Mouse (Mus musculus) limb, embryonic 11.5 days (tissue): ENCODE data around the gene Ern1. TPM values are rescaled to one million over a fixed set of nuclear protein-coding genes. Genes with fewer than 3 reads are reported as not detected.

Source experiments
- ATAC-seq: fragments of 200-750 bp; cut with Nextera tagmentation; 2 replicates; pipeline ENCODE4 v1.8.0; 2017; ENCODE audit warnings: low read depth; ENCODE audit not compliant: insufficient number of reproducible peaks, low FRiP score, low TSS enrichment
- DNase-seq: peaks from one replicate; pipeline ENCODE4 v3.0.0-alpha.2; 2015; ENCODE audit warnings: low spot score
- H3K27ac ChIP-seq: fragments of 300-500 bp; sonication (generic); replicated peaks from 2 replicates; pipeline ENCODE4 v1.5.1; 2014; ENCODE audit warnings: low read depth, mild to moderate bottlenecking, low read length
- H3K27me3 ChIP-seq: fragments of 300-500 bp; sonication (generic); 2 replicates; pipeline ENCODE4 v1.6.1; 2014; ENCODE audit warnings: mild to moderate bottlenecking, low read length, mixed read lengths; ENCODE audit not compliant: control insufficient read depth, insufficient read depth
- H3K36me3 ChIP-seq: fragments of 300-500 bp; sonication (generic); 2 replicates; pipeline ENCODE4 v1.6.1; 2014; ENCODE audit warnings: mild to moderate bottlenecking, low read length, moderate library complexity, mixed read lengths; ENCODE audit not compliant: control insufficient read depth, insufficient read depth
- H3K4me1 ChIP-seq: fragments of 300-500 bp; sonication (generic); 2 replicates; pipeline ENCODE4 v1.6.1; 2014; ENCODE audit warnings: low read length, mixed read lengths; ENCODE audit not compliant: control insufficient read depth, insufficient read depth
- H3K4me2 ChIP-seq: fragments of 300-500 bp; sonication (generic); 2 replicates; pipeline ENCODE4 v1.6.1; 2014; ENCODE audit warnings: low read depth, mild to moderate bottlenecking, moderate library complexity; ENCODE audit not compliant: severe bottlenecking
- H3K4me3 ChIP-seq: fragments of 300-500 bp; sonication (generic); 2 replicates; pipeline ENCODE4 v1.5.1; 2014; ENCODE audit warnings: low read depth, low read length
- H3K9ac ChIP-seq: fragments of 300-500 bp; sonication (generic); 2 replicates; pipeline ENCODE4 v1.6.1; 2014; ENCODE audit warnings: mild to moderate bottlenecking, low read length
- H3K9me3 ChIP-seq: fragments of 300-500 bp; sonication (generic); 2 replicates; pipeline ENCODE4 v1.6.1; 2016; ENCODE audit warnings: low read length; ENCODE audit not compliant: control insufficient read depth
- WGBS: fragments of 180-500 bp; shearing (Covaris S2); extraction: QIAGEN DNeasy Blood & Tissue Kit; methylation state at CpG from one replicate; pipeline ENCODE4 v1.1.7; 2014; 5-methylcytosine and 5-hydroxymethylcytosine counted together
- polyA plus RNA-seq: library from polyadenylated mRNA; unstranded; fragments of >200 nt; fragmentation: Nextera tagmentation; extraction: Ambion mirVana; gene quantifications from 2 replicates; pipeline ENCODE4 v1.2.1, GENCODE M21; 2014

Ern1 gene
- polyA plus RNA-seq, 1 experiment from 2014 or later, result 6.9 TPM

- no peak for ATAC-seq
- H3K4me3 ChIP-seq, result no peak overlapping the region
- H3K27me3 ChIP-seq, result no peaks in the 10 kb centered on the region
- DNase-seq, result no peak
- H3K4me2 ChIP-seq, result no peak overlapping the region
- H3K36me3 ChIP-seq, result no peaks in the 10 kb centered on the region
- H3K4me1 ChIP-seq, result no peaks in the 10 kb centered on the region
- WGBS, result 81% methylated on average over 3 of the region's 3 CpGs
- no peaks in the 10 kb centered on the region for H3K9me3 ChIP-seq
- no peak overlapping the region for H3K27ac ChIP-seq
- no peak overlapping the region for H3K9ac ChIP-seq
These were observed 7.1 kb downstream of the Ern1 start for GRCm38 (mm10) chr11:106480530-106480885.

GRCm38 (mm10) chr11:106479619-106480529, 7.8 kb downstream of the Ern1 start:
- Histone ChIP-seq H3K4me3 (no peak overlapping the region), H3K27ac (no peak overlapping the region), H3K4me1 (no peaks in the 10 kb centered on the region), H3K9me3 (no peaks in the 10 kb centered on the region), H3K36me3 (no peaks in the 10 kb centered on the region), H3K9ac (no peak overlapping the region), H3K27me3 (no peaks in the 10 kb centered on the region), H3K4me2 (no peak overlapping the region)
- no peak for DNase-seq
- WGBS, result 82% methylated on average over 9 of the region's 9 CpGs
- ATAC-seq, result no peak

- Histone ChIP-seq H3K4me2 (no peak overlapping the region), H3K4me3 (no peak overlapping the region), H3K36me3 (no peaks in the 10 kb centered on the region), H3K4me1 (no peaks in the 10 kb centered on the region), H3K9me3 (no peaks in the 10 kb centered on the region), H3K27ac (no peak overlapping the region), H3K9ac (no peak overlapping the region), H3K27me3 (no peaks in the 10 kb centered on the region)
- 56% methylated on average over 1 of the region's 1 CpGs for WGBS
- ATAC-seq, result no peak
- DNase-seq, result no peak
These were observed 8.9 kb downstream of the Ern1 start for GRCm38 (mm10) chr11:106478745-106479144.

GRCm38 (mm10) chr11:106477505-106478160, 10.0 kb downstream of the Ern1 start:
- Histone ChIP-seq H3K4me1 (no peaks in the 10 kb centered on the region), H3K4me3 (no peak overlapping the region), H3K9ac (no peak overlapping the region), H3K27ac (no peak overlapping the region), H3K4me2 (no peak overlapping the region), H3K36me3 (no peaks in the 10 kb centered on the region), H3K9me3 (no peaks in the 10 kb centered on the region), H3K27me3 (no peaks in the 10 kb centered on the region)
- WGBS, result 91% methylated on average over 4 of the region's 4 CpGs
- ATAC-seq (no peak), DNase-seq (no peak)

GRCm38 (mm10) chr11:106475309-106475708, 12.3 kb downstream of the Ern1 start:
- Histone ChIP-seq H3K9ac (no peak overlapping the region), H3K36me3 (no peaks in the 10 kb centered on the region), H3K9me3 (no peaks in the 10 kb centered on the region), H3K27ac (no peak overlapping the region), H3K27me3 (no peaks in the 10 kb centered on the region), H3K4me1 (no peaks in the 10 kb centered on the region), H3K4me3 (no peak overlapping the region), H3K4me2 (no peak overlapping the region)
- WGBS, result 89% methylated on average over 1 of the region's 1 CpGs
- ATAC-seq (no peak), DNase-seq (no peak)

GRCm38 (mm10) chr11:106471629-106472028, 16.0 kb downstream of the Ern1 start:
- Histone ChIP-seq H3K27me3 (no peaks in the 10 kb centered on the region), H3K4me2 (no peak overlapping the region), H3K36me3 (no peaks in the 10 kb centered on the region), H3K9ac (no peak overlapping the region), H3K27ac (no peak overlapping the region), H3K4me1 (no peaks in the 10 kb centered on the region), H3K4me3 (no peak overlapping the region), H3K9me3 (no peaks in the 10 kb centered on the region)
- DNase-seq (no peak), ATAC-seq (no peak)
- WGBS, result 82% methylated on average over 1 of the region's 1 CpGs

- Histone ChIP-seq H3K9me3 (no peaks in the 10 kb centered on the region), H3K4me1 (no peaks in the 10 kb centered on the region), H3K4me3 (no peak overlapping the region), H3K9ac (no peak overlapping the region), H3K4me2 (no peak overlapping the region), H3K27ac (no peak overlapping the region), H3K27me3 (no peaks in the 10 kb centered on the region), H3K36me3 (no peaks in the 10 kb centered on the region)
- no peak for ATAC-seq
- WGBS, result 100% methylated on average over 1 of the region's 1 CpGs
- DNase-seq, result no peak
These were observed 19.1 kb downstream of the Ern1 start for GRCm38 (mm10) chr11:106468509-106468908.

- Histone ChIP-seq H3K9ac (no peak overlapping the region), H3K4me2 (no peak overlapping the region), H3K4me3 (no peak overlapping the region), H3K9me3 (no peaks in the 10 kb centered on the region), H3K27me3 (no peaks in the 10 kb centered on the region), H3K4me1 (no peaks in the 10 kb centered on the region), H3K27ac (no peak overlapping the region), H3K36me3 (no peaks in the 10 kb centered on the region)
- 85% methylated on average over 4 of the region's 4 CpGs for WGBS
- ATAC-seq (no peak), DNase-seq (no peak)
These were observed 21.7 kb downstream of the Ern1 start for GRCm38 (mm10) chr11:106465932-106466331.
